ENCODE assay signal across 10 mouse cellular contexts in the genomic region with DNA sequence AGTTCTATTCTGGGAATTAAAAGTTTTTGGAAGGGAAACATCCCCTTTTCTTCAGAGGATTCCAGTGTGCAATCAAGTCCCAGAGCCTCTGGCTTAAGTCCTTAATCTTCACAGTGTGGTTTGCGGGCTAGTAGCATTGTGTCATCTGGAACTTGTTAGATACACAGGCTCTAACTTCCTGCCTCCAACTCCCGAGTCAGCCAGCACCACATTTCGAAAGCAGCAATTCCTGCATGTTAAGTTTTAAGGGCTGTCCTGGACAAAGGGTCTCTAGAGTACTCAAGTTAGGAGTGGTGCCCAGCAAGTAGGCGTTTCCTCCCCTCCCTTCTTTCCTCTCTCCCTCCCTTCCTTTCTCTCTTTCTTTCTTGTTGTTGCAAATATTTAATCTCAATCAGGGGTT. TPM values are rescaled to one million over a fixed set of nuclear protein-coding genes. Genes with fewer than 3 reads are reported as not detected.
DNase-seq lines count a peak whose midpoint lies in the region; ATAC-seq and TF ChIP-seq lines count a peak whose summit lies in the region.
"Had no signal": no experiment of that assay in that cellular context is flagged by ENCODE, and none has a peak within 500 bp of the region (broad histone marks: within the 10 kb centered on the region; RNA-seq: fewer than 3 reads in every experiment).

No protein-coding gene starts in this region.

- no peaks in the 10 kb centered on the region for H3K36me3 ChIP-seq in limb, embryonic 15.5 days
- H3K36me3 ChIP-seq: G1E had no signal

- no peak for TF ChIP-seq POLR2A in lung, adult 2 months (IDR thresholded peaks at IDR 0.05; ENCODE audit: borderline replicate concordance, extremely low read depth, low read depth, low read length)

- no peak for TF ChIP-seq CTCF in lung, adult 2 months (IDR thresholded peaks at IDR 0.05; ENCODE audit: insufficient read depth, low read length)

- peak; percentile 35 to 50 for DNase-seq in lung, adult 18-20 months
- no peak for DNase-seq in lung, adult 2 months
- DNase-seq in gastrocnemius, postnatal 14 days = peak; percentile 41
- no peak for DNase-seq in liver
- DNase-seq in right cerebral cortex, postnatal 14 days = no peak
- DNase-seq in layer of hippocampus, adult 11-12 months (ENCODE audit: low spot score) = no peak

- H3K27ac ChIP-seq in limb, embryonic 15.5 days = peak overlapping the region; percentile 59; the same call in 1 of the 2 replicates

- no peak overlapping the region for H3K4me3 ChIP-seq in lung, adult 2 months (replicated peaks; ENCODE audit: extremely low read depth, low read depth, low read length)
- no peak overlapping the region for H3K4me3 ChIP-seq in limb, embryonic 15.5 days
- H3K4me3 ChIP-seq: erythroblast, embryonic 14.5 days had no signal

- peak; percentile 63; the same call in 1 of the 2 replicates for ATAC-seq in limb, embryonic 15.5 days (ENCODE audit: insufficient number of reproducible peaks, low FRiP score, low TSS enrichment, low read depth)
- ATAC-seq in frontal cortex, adult (ENCODE audit: low TSS enrichment) = no peak

- no peaks in the 10 kb centered on the region for H3K27me3 ChIP-seq in limb, embryonic 15.5 days

- H3K4me1 ChIP-seq in lung, adult 2 months (ENCODE audit: control insufficient read depth, insufficient read depth, low read length) = no peaks in the 10 kb centered on the region
- H3K4me1 ChIP-seq in limb, embryonic 15.5 days = peaks cover 6% of the 10 kb centered on the region; the same call in 1 of the 2 replicates

- no peak overlapping the region for H3K4me2 ChIP-seq in limb, embryonic 15.5 days

- no peaks in the 10 kb centered on the region for H3K9me3 ChIP-seq in limb, embryonic 15.5 days
- H3K9me3 ChIP-seq: G1E had no signal

- no peak overlapping the region for H3K9ac ChIP-seq in limb, embryonic 15.5 days

- intact Hi-C loops in gastrocnemius, postnatal 14 days (cut with DNase I; ENCODE audit: low total_unique reads) = loop anchor here (5.0 kb wide), 1 partner anchor 291 kb away; no protein-coding TSS in a partner anchor

- 14% methylated on average over 4 of the region's 4 CpGs for WGBS in lung, adult 2 months
- 11% methylated on average over 4 of the region's 4 CpGs for WGBS in limb, embryonic 15.5 days

RNA-seq across cellular contexts. Expression of gene Dnah6, which starts 7.0 kb away (rescaled TPM):
- polyA plus RNA-seq in lung, adult 2 months (2012; rRNA removed) = 2.6 and 3.5 TPM in 2 replicates
- total RNA-seq in gastrocnemius, postnatal 14 days (2021) = under 1 TPM; 0.04 to 0.06 TPM
- 0.02 and 0.06 TPM in 2 replicates for polyA plus RNA-seq in limb, embryonic 15.5 days (2015; fragmentation: Nextera tagmentation; extraction: Ambion mirVana)

RNA-seq across cellular contexts. Expression of gene Suclg1, which starts 19.8 kb away (rescaled TPM):
- polyA plus RNA-seq in lung, adult 2 months (2012; rRNA removed) = 40.4 and 66.9 TPM in 2 replicates
- total RNA-seq in gastrocnemius, postnatal 14 days (2021) = 100 to 1,000 TPM; 355 to 426 TPM
- 145 and 155 TPM in 2 replicates for polyA plus RNA-seq in limb, embryonic 15.5 days (2015; fragmentation: Nextera tagmentation; extraction: Ambion mirVana)

Comparison
In these comparisons a context has a peak if more than half of its experiments do, and no peak if none do; other contexts are left out.
1. DNase-seq: peak in lung, adult 18-20 months (2 of 2) and gastrocnemius, postnatal 14 days (single experiment); none in lung, adult 2 months (single experiment), liver (single experiment), right cerebral cortex, postnatal 14 days (single experiment) and layer of hippocampus, adult 11-12 months (single experiment).